Mouse (Mus musculus) testis, adult 2 months (tissue): ENCODE data around the gene Cadps. TPM values are rescaled to one million over a fixed set of nuclear protein-coding genes. Genes with fewer than 3 reads are reported as not detected.

Experiments used
- H3K27ac ChIP-seq: fragments of 200-500 bp; 2 replicates; pipeline ENCODE4 v1.5.1; 2012; ENCODE audit warnings: low read depth, low read length; ENCODE audit not compliant: control insufficient read depth, insufficient read depth
- H3K27me3 ChIP-seq: fragments of 200-500 bp; 2 replicates; pipeline ENCODE4 v1.6.1; 2012; ENCODE audit warnings: mild to moderate bottlenecking, low read length, moderate library complexity; ENCODE audit not compliant: control insufficient read depth, insufficient read depth
- H3K36me3 ChIP-seq: fragments of 200-500 bp; 2 replicates; pipeline ENCODE4 v1.6.1; 2012; ENCODE audit warnings: mild to moderate bottlenecking, low read length; ENCODE audit not compliant: control insufficient read depth, insufficient read depth
- H3K4me1 ChIP-seq: fragments of 200-500 bp; 2 replicates; pipeline ENCODE4 v1.6.1; 2012; ENCODE audit warnings: low read length; ENCODE audit not compliant: control insufficient read depth, insufficient read depth
- H3K4me3 ChIP-seq: fragments of 200-500 bp; 2 replicates; pipeline ENCODE4 v1.5.1; 2012; ENCODE audit warnings: low read depth, mild to moderate bottlenecking, low read length, moderate library complexity, mixed read lengths; ENCODE audit not compliant: control insufficient read depth
- CTCF ChIP-seq: fragments of 200-500 bp; IDR thresholded peaks from 2 replicates; pipeline ENCODE4 v1.5.1; 2012; ENCODE audit warnings: low read depth, mild to moderate bottlenecking, inconsistent platforms, low read length, moderate library complexity; ENCODE audit not compliant: control insufficient read depth, insufficient read depth, insufficient replicate concordance
- POLR2A ChIP-seq: fragments of 200-500 bp; IDR thresholded peaks from 2 replicates; pipeline ENCODE4 v1.6.1; 2012; ENCODE audit warnings: low read depth, mild to moderate bottlenecking, inconsistent platforms, low read length, moderate library complexity; ENCODE audit not compliant: control insufficient read depth
- polyA plus RNA-seq: library from polyadenylated mRNA; depleted of rRNA; stranded (reverse); fragments of >200 nt; gene quantifications from 2 replicates; pipeline ENCODE4 v1.2.3, GENCODE M21; 2012

Cadps gene
- polyA plus RNA-seq, 1 experiment: 1.5 TPM

DNA sequence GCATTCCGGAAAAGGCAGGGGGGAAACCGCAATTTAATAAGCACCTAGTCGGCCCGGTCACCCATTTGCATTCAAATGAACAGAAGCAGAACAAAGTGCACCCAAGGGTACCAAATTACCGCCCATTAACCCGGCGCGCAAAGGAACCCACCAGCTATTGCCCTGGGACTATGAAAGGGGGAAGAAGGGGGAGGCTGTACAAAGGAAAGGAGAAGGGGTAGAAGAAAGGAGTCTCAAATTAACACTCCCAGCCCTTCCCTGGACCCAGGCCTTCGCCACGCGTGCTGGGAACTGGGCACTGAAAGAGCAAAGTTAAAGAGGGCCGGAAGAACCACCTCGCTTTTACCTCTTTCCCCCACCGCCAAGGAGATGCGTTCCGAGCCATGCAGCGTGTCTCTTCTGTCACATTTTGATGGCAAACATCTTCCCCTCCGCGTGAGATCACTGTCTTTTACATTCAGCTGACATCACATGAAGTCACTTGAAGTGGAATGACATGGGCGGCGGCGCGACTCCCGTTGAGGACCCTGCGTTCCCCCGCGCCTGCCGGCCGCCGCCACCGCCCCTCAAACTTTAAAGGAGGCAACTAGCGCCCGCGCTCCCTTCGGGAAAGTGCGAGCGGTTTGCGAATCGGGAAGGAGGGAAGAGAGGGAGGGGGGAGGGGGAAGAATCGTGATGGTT, 477.5 kb downstream of the Cadps start:
- Histone ChIP-seq H3K27ac (no peak overlapping the region), H3K4me1 (peaks cover 2% of the 10 kb centered on the region; the same call in 1 of the 2 replicates), H3K27me3 (no peaks in the 10 kb centered on the region; the same call in 1 of the 2 replicates), H3K36me3 (no peaks in the 10 kb centered on the region), H3K4me3 (no peak overlapping the region; the same call in 1 of the 2 replicates)
- no peak for TF ChIP-seq CTCF
- TF ChIP-seq POLR2A: no peak

DNA sequence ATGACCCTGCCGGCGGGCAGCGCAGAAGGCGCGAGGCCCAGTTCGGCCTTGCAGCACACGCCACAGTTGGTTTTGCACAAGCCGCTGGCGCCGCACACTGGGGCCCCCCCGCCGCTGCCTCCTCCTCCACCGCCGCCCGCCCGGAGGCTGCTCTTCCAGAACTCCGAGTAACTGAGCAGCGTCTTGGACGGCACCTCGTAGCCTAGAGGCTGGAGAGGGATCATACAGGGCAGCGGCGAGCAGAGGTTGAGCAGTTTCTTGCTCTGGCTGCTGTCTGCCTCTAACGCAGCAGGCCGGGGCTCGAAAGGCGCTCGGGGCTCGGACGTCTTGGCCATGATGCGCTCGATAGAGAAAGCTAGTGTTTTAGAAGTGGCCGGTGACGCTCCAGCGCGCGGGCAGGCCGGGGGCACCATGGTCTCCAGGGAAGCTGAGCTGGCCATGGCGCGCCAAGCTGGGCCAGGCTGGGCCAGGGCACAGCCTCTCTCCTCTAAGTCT, 478.1 kb downstream of the Cadps start:
- Histone ChIP-seq H3K36me3 (no peaks in the 10 kb centered on the region), H3K4me3 (no peak overlapping the region; the same call in 1 of the 2 replicates), H3K4me1 (peaks cover 4% of the 10 kb centered on the region; the same call in 1 of the 2 replicates), H3K27ac (no peak overlapping the region), H3K27me3 (no peaks in the 10 kb centered on the region; the same call in 1 of the 2 replicates)
- no peak for TF ChIP-seq POLR2A
- TF ChIP-seq CTCF: no peak

DNA sequence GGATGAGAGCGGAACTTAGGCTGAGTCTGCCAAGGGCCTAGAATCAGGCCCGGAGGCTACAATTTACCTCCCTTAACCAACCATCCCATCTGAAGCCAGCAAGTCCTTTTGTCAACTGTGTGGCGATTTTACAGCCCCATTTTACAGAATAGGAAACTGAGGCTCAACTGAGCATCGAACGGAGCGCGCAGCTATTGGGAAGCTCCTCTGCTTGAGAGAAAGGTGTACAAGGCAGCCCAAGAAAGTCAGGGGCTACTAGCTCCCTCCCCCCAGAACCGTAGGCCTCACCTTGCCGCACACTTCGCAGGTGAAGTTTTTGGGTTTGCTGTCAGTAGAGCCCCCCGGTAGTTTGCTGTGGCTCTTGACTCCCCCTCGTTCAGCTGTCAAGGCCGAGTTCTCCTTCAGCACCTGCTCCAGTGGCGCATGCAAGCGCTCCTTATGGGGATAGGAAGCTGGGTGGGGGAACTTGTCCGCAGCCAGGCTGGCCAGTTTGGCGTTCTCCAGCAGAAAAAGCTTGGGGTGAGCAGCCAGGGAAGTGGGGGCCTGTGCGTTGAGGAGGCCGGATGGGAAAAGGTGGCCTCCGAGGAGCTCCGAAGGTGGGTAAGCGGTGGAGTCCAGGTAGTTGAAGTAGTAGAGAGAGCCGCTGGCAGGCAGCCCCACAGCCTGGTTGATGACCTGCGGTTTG, 478.7 kb downstream of the Cadps start:
- no peak overlapping the region for H3K27ac ChIP-seq
- no peaks in the 10 kb centered on the region; the same call in 1 of the 2 replicates for H3K27me3 ChIP-seq
- no peak overlapping the region for H3K4me3 ChIP-seq
- H3K4me1 ChIP-seq: peaks cover 4% of the 10 kb centered on the region; the same call in 1 of the 2 replicates
- TF ChIP-seq POLR2A (no peak), CTCF (no peak)
- H3K36me3 ChIP-seq: no peaks in the 10 kb centered on the region

DNA sequence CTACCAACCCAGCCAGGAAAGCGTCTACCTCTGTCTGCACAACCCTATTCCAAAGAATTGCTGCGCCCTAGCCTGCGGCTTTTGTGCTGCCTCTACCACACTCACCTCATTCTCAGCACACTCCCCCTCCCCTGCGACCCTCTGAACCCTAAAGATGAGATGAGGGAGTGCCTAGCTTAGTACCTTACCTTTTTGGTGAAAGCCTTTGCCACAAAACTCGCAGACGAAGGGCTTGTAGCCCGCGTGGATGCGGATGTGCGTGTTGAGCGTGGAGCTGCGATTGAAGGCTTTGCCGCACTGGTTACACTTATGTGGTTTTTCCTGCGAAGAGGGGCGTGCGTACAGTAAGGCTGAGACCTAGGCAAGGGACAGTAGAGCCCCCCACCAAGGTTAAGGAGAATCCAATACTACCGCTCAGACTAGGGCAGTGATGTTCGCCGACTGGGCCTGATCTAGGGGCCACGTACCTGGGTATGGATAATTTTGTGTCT, 479.4 kb downstream of the Cadps start:
- TF ChIP-seq CTCF (no peak), POLR2A (no peak)
- peaks cover 4% of the 10 kb centered on the region; the same call in 1 of the 2 replicates for H3K4me1 ChIP-seq

DNA sequence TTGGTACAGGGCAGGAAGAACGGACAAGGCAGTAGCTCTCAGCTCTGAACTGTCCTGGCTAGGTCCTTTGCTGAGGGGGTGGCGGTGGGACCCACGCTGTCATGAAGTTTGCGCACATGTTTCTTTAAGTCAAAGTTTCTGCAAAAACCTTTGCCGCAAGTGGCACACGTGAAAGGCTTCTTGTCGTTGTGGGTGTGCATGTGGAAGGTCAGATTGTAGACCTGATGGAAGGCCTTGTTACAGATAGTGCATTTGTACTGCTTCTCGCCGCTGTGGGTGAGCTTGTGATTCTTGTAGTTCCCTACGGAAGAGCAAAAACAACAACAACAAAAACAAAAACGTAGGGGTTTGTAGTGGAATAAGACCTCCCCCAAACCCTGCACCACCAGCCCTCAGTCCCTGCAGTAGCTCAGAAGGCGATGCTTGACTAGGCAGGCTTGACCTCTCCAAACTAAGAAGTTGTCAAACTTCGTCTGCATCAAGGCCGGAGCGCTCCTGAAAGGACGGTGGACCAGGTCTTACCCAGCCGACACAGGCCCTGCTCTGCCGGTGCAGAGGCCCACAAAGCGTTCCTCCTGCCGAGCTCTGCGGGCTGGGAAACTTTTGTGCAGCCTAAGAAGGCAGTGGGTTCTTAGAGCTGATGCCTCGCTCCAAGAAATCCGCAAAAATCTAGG, 480.3 kb downstream of the Cadps start:
- H3K4me3 ChIP-seq: no peak overlapping the region
- H3K36me3 ChIP-seq: no peaks in the 10 kb centered on the region
- H3K4me1 ChIP-seq: peaks cover 4% of the 10 kb centered on the region; the same call in 1 of the 2 replicates
- H3K27ac ChIP-seq: no peak overlapping the region
- H3K27me3 ChIP-seq: no peaks in the 10 kb centered on the region; the same call in 1 of the 2 replicates
- no peak for TF ChIP-seq POLR2A
- TF ChIP-seq CTCF: no peak

More for the DNA sequence above, 479.4 kb downstream of the Cadps start:
- H3K36me3 ChIP-seq: no peaks in the 10 kb centered on the region
- no peaks in the 10 kb centered on the region; the same call in 1 of the 2 replicates for H3K27me3 ChIP-seq
- H3K27ac ChIP-seq: no peak overlapping the region
- H3K4me3 ChIP-seq: no peak overlapping the region

DNA sequence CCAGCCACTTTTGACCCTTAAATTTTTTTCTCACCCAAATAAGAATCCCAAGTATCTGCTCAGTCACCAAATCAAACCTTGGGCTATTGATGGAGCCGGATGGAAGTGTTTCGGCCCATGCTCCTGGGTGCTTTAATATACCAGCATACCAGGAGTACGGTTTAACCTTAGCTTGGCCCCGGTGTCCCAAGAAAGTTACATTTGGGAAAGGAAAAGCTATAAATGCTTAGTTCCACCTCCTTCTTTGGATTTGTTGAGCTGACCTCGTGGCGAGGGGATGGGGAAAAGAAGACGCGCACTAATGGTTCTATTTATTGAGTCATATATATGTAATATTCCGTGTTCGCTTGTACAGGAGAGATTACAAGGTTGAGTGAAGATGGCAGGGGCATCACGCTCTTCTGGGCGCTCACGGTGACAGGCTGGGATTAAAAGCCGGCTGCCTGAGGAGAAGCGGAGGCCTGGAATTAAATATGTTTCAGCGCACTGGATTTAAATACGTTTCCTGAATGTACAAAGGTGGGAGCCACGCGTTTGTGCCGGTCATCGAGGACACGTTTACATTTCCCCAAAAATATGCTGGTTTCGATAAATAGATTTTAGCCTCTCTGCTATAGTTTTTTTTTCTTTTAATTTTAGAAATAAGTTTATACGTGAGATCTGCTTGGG, 481.0 kb downstream of the Cadps start:
- no peak overlapping the region for H3K4me3 ChIP-seq

More for the DNA sequence above, 481.0 kb downstream of the Cadps start:
- Histone ChIP-seq H3K27me3 (no peaks in the 10 kb centered on the region; the same call in 1 of the 2 replicates), H3K36me3 (no peaks in the 10 kb centered on the region), H3K27ac (no peak overlapping the region), H3K4me1 (peaks cover 4% of the 10 kb centered on the region; the same call in 1 of the 2 replicates)
- TF ChIP-seq POLR2A: no peak
- TF ChIP-seq CTCF: no peak
